Comparison of ENCODE assay signal across 7 mouse cellular contexts in genomic region chr11:61620254-61620670, GRCm38 (mm10). TPM values are rescaled to one million over a fixed set of nuclear protein-coding genes. Genes with fewer than 3 reads are reported as not detected.
DNase-seq lines count a peak whose midpoint lies in the region; ATAC-seq lines count a peak whose summit lies in the region.

No protein-coding gene starts in this region.

- H3K27ac ChIP-seq in embryonic facial prominence, embryonic 11.5 days (replicated peaks; ENCODE audit: low read depth, low read length) = no peak overlapping the region
- H3K27ac ChIP-seq in limb, embryonic 12.5 days = 0 out of 2 replicates have a peak overlapping the region, but pooled peaks have one; percentile 1
- no peak overlapping the region for H3K27ac ChIP-seq in midbrain, embryonic 16.5 days (ENCODE audit: low read length)

- peak; percentile 73 for ATAC-seq in embryonic facial prominence, embryonic 11.5 days (replicated peaks; ENCODE audit: insufficient number of reproducible peaks, low FRiP score, low TSS enrichment, low read depth)
- peak; percentile 29; the same call in 1 of the 2 replicates for ATAC-seq in limb, embryonic 12.5 days (ENCODE audit: insufficient number of reproducible peaks, insufficient read depth, low FRiP score, low TSS enrichment, low read depth)
- peak; percentile 79 for ATAC-seq in midbrain, embryonic 16.5 days

- H3K9me3 ChIP-seq in embryonic facial prominence, embryonic 11.5 days (replicated peaks; ENCODE audit: control insufficient read depth, low read length) = no peaks in the 10 kb centered on the region
- no peaks in the 10 kb centered on the region for H3K9me3 ChIP-seq in limb, embryonic 12.5 days
- H3K9me3 ChIP-seq in midbrain, embryonic 16.5 days (replicated peaks; ENCODE audit: control insufficient read depth, low read length, poor library complexity, severe bottlenecking) = no peaks in the 10 kb centered on the region

- peak overlapping the region; percentile 36 for H3K4me3 ChIP-seq in embryonic facial prominence, embryonic 11.5 days (ENCODE audit: low read depth, low read length)
- peak overlapping the region; percentile 42 for H3K4me3 ChIP-seq in limb, embryonic 12.5 days (replicated peaks)
- H3K4me3 ChIP-seq in midbrain, embryonic 16.5 days (ENCODE audit: low read depth, low read length) = peak overlapping the region; percentile 39

- H3K27me3 ChIP-seq in embryonic facial prominence, embryonic 11.5 days (ENCODE audit: control insufficient read depth, insufficient read depth, low read length) = no peaks in the 10 kb centered on the region
- H3K27me3 ChIP-seq in limb, embryonic 12.5 days = no peaks in the 10 kb centered on the region; the same call in 1 of the 2 replicates
- H3K27me3 ChIP-seq in midbrain, embryonic 16.5 days (ENCODE audit: control insufficient read depth, insufficient read depth, low read depth, low read length) = no peaks in the 10 kb centered on the region

- H3K9ac ChIP-seq in embryonic facial prominence, embryonic 11.5 days (replicated peaks; ENCODE audit: low read length) = peak overlapping the region; percentile 45
- peak overlapping the region; percentile 51 for H3K9ac ChIP-seq in limb, embryonic 12.5 days (replicated peaks)
- peak overlapping the region; percentile 39 for H3K9ac ChIP-seq in midbrain, embryonic 16.5 days (ENCODE audit: low read depth, low read length)

- H3K4me1 ChIP-seq in embryonic facial prominence, embryonic 11.5 days (ENCODE audit: control insufficient read depth, insufficient read depth, low read length) = no peaks in the 10 kb centered on the region
- peaks cover 21% of the 10 kb centered on the region for H3K4me1 ChIP-seq in limb, embryonic 12.5 days (replicated peaks)
- peaks cover 14% of the 10 kb centered on the region for H3K4me1 ChIP-seq in midbrain, embryonic 16.5 days (ENCODE audit: control insufficient read depth, insufficient read depth, low read length)

- DNase-seq in adrenal gland, postnatal 25 days = peak; percentile 81
- DNase-seq in embryonic facial prominence, embryonic 11.5 days (ENCODE audit: low spot score) = peak; percentile 87
- peak; percentile 89 for DNase-seq in heart, adult 8-10 months (ENCODE audit: low spot score)
- DNase-seq in kidney, adult 9 months = peak; percentile 83
- DNase-seq in spleen, postnatal 14 days (ENCODE audit: low spot score in 2 of 2) = peak; percentile 26 to 53

- peak overlapping the region; percentile 73 for H3K4me2 ChIP-seq in embryonic facial prominence, embryonic 11.5 days (ENCODE audit: low read depth, low read length)
- H3K4me2 ChIP-seq in limb, embryonic 12.5 days = peak overlapping the region; percentile 73
- peak overlapping the region; percentile 74 for H3K4me2 ChIP-seq in midbrain, embryonic 16.5 days (ENCODE audit: low read length)

- no peaks in the 10 kb centered on the region for H3K36me3 ChIP-seq in embryonic facial prominence, embryonic 11.5 days (replicated peaks; ENCODE audit: control insufficient read depth, insufficient read depth, low read depth, low read length)
- no peaks in the 10 kb centered on the region for H3K36me3 ChIP-seq in limb, embryonic 12.5 days
- H3K36me3 ChIP-seq in midbrain, embryonic 16.5 days (ENCODE audit: control insufficient read depth, insufficient read depth, low read length) = no peaks in the 10 kb centered on the region

- under 1% methylated on average over 17 of the region's 17 CpGs for WGBS in embryonic facial prominence, embryonic 11.5 days
- WGBS in limb, embryonic 12.5 days = 1% methylated on average over 17 of the region's 17 CpGs
- WGBS in midbrain, embryonic 16.5 days = under 1% methylated on average over 17 of the region's 17 CpGs

RNA-seq across cellular contexts. Expression of gene Grap, which starts 32.8 kb away (rescaled TPM):
- total RNA-seq in adrenal gland, postnatal 25 days (2021) = 9.4 and 10.9 TPM in 2 replicates
- polyA plus RNA-seq in embryonic facial prominence, embryonic 11.5 days (2014; fragmentation: Nextera tagmentation; extraction: Ambion mirVana) = 3.4 and 4.8 TPM in 2 replicates
- total RNA-seq in heart, adult 8-10 months (2022) = 10 to 100 TPM in 3 of 4 experiments, 1 to 10 TPM in 1; 8.5 to 12.2 (median 11.5) TPM
- 5.4 and 6.1 TPM in 2 replicates for polyA plus RNA-seq in limb, embryonic 12.5 days (2016; fragmentation: Nextera tagmentation; extraction: Ambion mirVana)
- polyA plus RNA-seq in midbrain, embryonic 16.5 days (2015; fragmentation: Nextera tagmentation; extraction: Ambion mirVana) = 10.7 and 11.6 TPM in 2 replicates

RNA-seq across cellular contexts. Expression of gene Epn2, which starts 40.8 kb away (rescaled TPM):
- 26.0 and 30.5 TPM in 2 replicates for total RNA-seq in adrenal gland, postnatal 25 days (2021)
- 24.2 and 28.5 TPM in 2 replicates for polyA plus RNA-seq in embryonic facial prominence, embryonic 11.5 days (2014; fragmentation: Nextera tagmentation; extraction: Ambion mirVana)
- 10 to 100 TPM; 21.1 to 28.0 (median 23.5) TPM for total RNA-seq in heart, adult 8-10 months (2022)
- polyA plus RNA-seq in limb, embryonic 12.5 days (2016; fragmentation: Nextera tagmentation; extraction: Ambion mirVana) = 26.7 and 28.5 TPM in 2 replicates
- 78.0 and 82.3 TPM in 2 replicates for polyA plus RNA-seq in midbrain, embryonic 16.5 days (2015; fragmentation: Nextera tagmentation; extraction: Ambion mirVana)

Comparison
In these comparisons a context has a peak if more than half of its experiments do, and no peak if none do; other contexts are left out.
1. ATAC-seq: peak in every context shown above with its lines; median percentile 79 in midbrain, embryonic 16.5 days; 73 in embryonic facial prominence, embryonic 11.5 days; 29 in limb, embryonic 12.5 days.